Mouse (Mus musculus) kidney, adult 2 months (tissue): Measurements from ENCODE around the gene Tmem236.

ENCODE experiments used
- CTCF ChIP-seq: fragments of 200-500 bp; conservative IDR thresholded peaks from 2 replicates; pipeline ENCODE4 v1.5.1; 2011; ENCODE audit warnings: low read depth, mild to moderate bottlenecking, control low read depth, low read length, moderate library complexity, mixed read lengths; ENCODE audit not compliant: insufficient read depth, insufficient read length
- POLR2A ChIP-seq: fragments of 200-500 bp; IDR thresholded peaks from one replicate; pipeline ENCODE4 v1.6.1; 2011; ENCODE audit warnings: low read depth, low read length, control low read depth

DNA sequence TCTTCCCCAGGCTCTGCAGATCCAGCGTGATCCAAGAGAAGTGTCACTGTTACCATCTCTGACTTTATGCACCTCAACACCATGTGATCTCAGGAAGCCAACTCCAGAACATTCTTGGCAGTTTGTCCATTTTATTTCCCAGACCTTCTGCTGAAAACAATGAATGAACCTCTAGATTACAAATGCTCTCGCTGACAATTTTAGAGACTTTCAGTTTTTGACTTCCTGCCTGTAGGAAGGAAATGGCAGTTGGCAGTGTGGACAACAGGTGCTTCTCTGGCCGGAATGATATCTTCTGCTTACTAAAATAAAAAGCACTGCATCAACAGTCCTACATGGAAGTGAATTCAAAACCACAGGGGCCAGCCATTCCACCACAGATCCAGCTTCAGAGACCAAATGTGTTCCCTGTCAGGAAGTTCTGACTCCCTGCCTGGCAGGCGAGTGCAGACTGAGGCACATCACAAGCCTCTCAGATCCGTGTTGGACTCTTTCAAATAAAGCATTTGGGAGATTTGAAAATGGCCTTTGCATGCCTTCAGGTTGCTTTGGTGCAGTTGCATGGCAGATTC is 9.8 kb upstream of the Tmem236 start:
- TF ChIP-seq CTCF = no peak
- TF ChIP-seq POLR2A = no peak
